Mouse (Mus musculus) brown adipose tissue, adult 24 weeks (tissue): ENCODE results near the gene Smpdl3a. TPM values are rescaled to one million over a fixed set of nuclear protein-coding genes. Genes with fewer than 3 reads are reported as not detected.

Experiments
- H3K27ac ChIP-seq: fragments of 200-500 bp; replicated peaks from 2 replicates; pipeline ENCODE4 v1.5.1; 2012; ENCODE audit warnings: low read depth, mild to moderate bottlenecking, low read length
- H3K4me1 ChIP-seq: fragments of 200-500 bp; 2 replicates; pipeline ENCODE4 v1.6.1; 2012; ENCODE audit warnings: low read length, mixed read lengths; ENCODE audit not compliant: control insufficient read depth, insufficient read depth, insufficient read length
- H3K4me3 ChIP-seq: fragments of 200-500 bp; 2 replicates; pipeline ENCODE4 v1.5.1; 2012; ENCODE audit warnings: low read depth, mild to moderate bottlenecking, low read length, moderate library complexity; ENCODE audit not compliant: insufficient read depth
- polyA plus RNA-seq: library from polyadenylated mRNA; stranded (reverse); fragments of >200 nt; gene quantifications from 2 replicates; pipeline ENCODE4 v1.2.4, GENCODE M21; 2012; ENCODE audit not compliant: missing spikeins, insufficient read depth, insufficient read length

Gene Smpdl3a
- 112 and 154 TPM in 2 replicates for polyA plus RNA-seq

DNA sequence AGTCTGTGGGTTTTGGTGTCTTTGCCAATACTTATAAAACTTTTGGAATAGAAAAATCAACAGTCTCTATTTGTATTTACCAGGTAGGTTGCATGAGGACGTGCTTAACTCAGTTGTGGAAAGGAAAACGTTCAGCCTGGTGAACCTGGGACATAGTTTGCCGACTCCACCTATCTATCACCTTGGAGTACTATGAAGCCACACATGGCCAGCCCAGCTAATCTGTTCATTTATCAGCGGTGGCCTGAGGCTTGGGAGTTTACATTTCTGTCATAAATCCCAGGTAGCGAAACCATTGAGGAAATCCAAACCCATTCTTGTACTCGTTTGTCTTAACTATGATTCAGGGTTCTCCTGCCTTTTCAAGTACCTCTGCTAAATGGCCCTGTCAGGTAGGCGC lies at the start of gene Smpdl3a:
Smpdl3a (plus strand) TSS at position 318 of the 400 bp plus-strand sequence.
- Histone ChIP-seq H3K4me1 (no peaks in the 10 kb centered on the region), H3K27ac (peak within 1 kb of the TSS; percentile 86)

DNA sequence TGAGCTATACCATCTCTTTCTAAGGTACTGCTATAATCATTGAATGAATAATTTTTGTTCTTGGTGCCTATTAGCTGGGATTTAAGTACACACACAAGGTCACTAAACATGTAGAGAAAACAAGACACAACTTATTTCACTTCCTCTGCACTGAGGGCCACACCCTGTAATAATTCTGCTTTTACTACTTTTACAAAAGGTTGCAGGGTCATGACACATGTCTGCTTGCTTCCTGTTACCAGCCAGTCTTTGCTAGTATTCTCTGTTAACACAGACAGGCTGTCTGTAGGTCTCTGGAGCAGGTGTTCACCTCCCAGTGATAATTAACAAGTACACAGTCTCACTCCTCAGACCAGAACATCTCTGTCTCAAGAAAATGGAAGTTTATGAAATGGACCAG lies 48.7 kb upstream of the Smpdl3a start:
- Histone ChIP-seq H3K4me3 (no peak overlapping the region), H3K27ac (no peak overlapping the region), H3K4me1 (no peaks in the 10 kb centered on the region)

More for the DNA sequence above, at the start of gene Smpdl3a:
- peak within 1 kb of the TSS; percentile 95 for H3K4me3 ChIP-seq

DNA sequence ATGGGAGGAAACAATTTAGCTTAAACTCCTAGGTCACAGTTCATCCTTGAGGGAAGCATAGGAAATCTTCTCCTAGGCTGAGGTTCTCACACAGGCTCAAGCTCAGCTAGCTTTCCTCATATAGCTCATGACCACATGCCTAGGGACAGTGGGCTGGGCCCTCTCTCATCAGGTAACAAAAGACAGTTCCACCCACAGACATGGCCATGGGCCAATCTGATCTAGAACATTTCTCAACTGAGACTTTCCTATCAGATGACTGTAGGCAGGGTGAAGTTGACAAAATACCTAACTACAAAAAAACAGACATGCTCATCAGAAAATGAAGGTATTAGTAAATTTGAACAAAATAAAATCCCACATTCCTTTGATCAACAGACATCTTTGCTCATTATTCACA lies 47.0 kb upstream of the Smpdl3a start:
- no peak overlapping the region for H3K4me3 ChIP-seq
- H3K4me1 ChIP-seq: no peaks in the 10 kb centered on the region
- H3K27ac ChIP-seq: no peak overlapping the region

DNA sequence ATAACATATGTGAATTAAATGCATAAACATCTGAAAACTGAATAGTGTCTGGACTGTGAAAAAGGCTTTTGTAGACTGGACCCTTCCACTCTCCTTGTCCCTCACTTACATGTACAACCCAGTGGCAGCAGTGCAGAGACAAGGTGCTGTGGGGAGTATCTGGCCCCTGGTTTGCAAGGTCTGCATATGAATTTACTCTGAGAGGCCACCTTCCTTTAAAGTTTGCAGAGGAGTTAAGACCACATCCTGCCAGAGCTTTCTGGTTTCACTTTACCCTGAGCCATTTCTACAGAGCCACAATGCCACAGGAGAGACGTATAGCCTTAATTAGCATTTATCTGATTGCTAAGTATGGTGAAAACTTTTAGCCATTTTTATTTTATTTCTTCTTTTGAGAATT lies 40.8 kb upstream of the Smpdl3a start:
- no peak overlapping the region for H3K4me3 ChIP-seq
- no peak overlapping the region for H3K27ac ChIP-seq
- no peaks in the 10 kb centered on the region for H3K4me1 ChIP-seq

DNA sequence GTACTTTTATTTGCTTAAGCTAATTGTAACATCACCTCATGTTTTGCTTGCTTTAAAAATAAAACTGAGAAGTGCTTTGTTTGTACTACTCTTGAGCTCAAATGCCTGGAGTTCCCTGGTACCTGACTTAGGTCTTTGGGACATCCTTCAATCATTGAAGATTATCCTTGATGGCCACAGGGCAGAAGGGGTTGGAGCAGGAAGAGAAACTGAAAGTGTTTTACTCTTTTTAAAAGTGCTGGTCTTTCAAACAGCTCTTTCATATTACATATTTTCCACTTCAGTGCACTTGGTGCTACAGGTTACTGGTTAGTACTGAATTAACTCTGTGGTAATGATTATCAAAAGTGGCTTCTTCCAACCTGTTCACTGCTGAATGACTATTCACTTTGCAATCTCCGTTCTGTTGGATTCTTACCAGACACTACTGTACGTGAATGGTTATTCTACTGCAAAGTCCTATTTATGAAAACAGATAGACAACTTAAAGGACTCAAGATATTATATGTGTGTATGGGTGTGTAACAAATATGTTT lies 38.9 kb upstream of the Smpdl3a start:
- H3K4me1 ChIP-seq: no peaks in the 10 kb centered on the region
- no peak overlapping the region for H3K4me3 ChIP-seq
- H3K27ac ChIP-seq: no peak overlapping the region

DNA sequence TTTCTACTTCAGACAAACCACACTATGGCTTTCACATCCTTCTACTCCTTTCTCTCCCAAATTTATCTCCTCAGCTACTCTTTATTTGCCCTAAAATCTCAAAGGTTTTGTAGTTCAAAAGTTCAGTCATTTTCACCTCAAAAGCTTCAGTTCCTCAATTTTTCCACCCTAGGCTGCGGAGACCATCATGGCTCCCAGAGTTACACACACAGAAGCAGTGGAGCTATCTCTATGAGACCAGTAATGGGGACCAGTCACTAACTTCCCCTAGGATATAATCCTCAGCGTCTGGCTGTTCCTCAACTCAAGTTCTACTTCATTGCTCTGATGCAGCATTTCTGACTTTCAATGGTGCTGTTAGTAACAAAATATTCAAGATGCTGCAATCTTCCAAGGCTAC lies 35.1 kb upstream of the Smpdl3a start:
- no peaks in the 10 kb centered on the region for H3K4me1 ChIP-seq
- H3K27ac ChIP-seq: no peak overlapping the region
- H3K4me3 ChIP-seq: no peak overlapping the region

DNA sequence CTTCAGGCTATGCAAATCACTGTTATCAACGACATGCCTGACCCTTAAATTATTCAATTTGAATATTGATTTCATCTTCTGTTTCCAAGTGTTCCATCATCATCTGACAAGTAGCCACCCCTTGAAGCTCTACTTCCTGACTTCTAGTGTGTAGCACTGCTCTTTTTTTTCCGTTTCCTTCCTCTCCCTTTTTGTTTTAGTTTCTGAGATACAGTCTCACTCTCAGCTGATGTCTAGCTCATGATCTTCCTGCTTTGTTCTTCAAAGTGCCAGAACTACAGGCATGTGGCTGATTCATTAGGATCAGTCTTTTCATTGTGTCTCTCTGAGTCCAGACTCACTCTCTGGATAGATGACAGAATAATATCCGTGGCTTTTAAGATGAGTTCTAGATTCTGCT lies 33.4 kb upstream of the Smpdl3a start:
- Histone ChIP-seq H3K4me3 (no peak overlapping the region), H3K27ac (no peak overlapping the region), H3K4me1 (no peaks in the 10 kb centered on the region)

DNA sequence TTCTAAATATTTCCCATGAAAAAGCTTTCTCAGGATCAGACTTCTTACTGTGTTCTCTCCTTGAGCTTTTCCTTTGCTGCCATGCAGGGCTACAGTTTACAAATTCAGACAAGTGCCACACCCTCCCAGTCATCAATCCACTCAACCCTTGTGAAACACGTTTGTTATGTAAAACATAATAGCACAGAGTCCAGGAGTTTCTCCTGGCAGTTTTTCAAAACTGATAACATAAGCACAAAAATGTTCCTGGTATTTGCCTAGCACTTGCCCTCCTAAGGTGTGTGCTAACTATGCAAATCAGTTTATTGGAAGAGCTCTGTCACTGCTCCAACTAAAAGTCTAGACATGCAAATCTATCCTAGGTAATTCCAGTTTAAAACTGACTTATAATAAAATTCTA lies 31.1 kb upstream of the Smpdl3a start:
- no peak overlapping the region for H3K27ac ChIP-seq

DNA sequence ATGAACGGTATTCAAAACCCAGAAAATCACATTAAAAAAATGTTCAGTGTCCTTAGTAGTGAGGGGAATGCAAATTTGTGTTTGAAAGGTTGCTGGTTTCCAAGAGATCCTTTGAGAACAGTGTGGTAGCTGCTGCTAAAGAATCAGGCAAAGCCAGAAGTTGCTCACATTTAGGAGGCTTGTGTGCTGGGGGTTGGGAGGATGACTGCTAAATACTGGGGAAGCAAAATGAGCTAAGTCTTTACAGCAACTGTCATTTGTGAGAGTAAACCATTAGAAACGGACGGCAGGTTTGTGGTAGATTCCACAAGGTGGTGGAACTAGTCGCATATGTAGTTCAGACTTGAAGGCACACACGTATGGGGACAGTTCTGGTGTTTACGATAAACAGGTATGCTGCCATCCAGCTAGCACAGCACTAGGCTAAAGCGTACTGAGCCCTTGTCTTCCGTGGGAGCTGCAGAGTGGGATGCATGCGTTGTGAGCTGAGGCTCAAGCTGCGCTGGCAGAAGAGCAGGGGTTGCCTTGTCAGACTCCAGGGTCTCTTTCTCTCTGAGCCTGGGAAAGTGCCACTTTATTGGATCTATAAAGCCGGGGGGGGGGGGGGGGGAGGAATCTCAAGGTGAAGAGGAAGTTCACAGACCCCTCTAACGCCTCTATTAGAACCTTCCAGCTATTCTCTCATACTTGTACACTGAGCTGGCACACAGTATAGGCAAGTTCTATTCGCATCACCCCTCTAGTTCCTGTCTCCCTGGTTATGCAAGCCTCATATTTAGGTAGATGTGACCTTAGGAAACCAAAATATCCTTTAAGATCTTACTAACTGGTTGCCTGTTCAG lies 10.6 kb upstream of the Smpdl3a start:
- no peak overlapping the region for H3K27ac ChIP-seq
- no peaks in the 10 kb centered on the region for H3K4me1 ChIP-seq
- H3K4me3 ChIP-seq: no peak overlapping the region

More for the DNA sequence above, 31.1 kb upstream of the Smpdl3a start:
- H3K4me1 ChIP-seq: no peaks in the 10 kb centered on the region
- H3K4me3 ChIP-seq: no peak overlapping the region

DNA sequence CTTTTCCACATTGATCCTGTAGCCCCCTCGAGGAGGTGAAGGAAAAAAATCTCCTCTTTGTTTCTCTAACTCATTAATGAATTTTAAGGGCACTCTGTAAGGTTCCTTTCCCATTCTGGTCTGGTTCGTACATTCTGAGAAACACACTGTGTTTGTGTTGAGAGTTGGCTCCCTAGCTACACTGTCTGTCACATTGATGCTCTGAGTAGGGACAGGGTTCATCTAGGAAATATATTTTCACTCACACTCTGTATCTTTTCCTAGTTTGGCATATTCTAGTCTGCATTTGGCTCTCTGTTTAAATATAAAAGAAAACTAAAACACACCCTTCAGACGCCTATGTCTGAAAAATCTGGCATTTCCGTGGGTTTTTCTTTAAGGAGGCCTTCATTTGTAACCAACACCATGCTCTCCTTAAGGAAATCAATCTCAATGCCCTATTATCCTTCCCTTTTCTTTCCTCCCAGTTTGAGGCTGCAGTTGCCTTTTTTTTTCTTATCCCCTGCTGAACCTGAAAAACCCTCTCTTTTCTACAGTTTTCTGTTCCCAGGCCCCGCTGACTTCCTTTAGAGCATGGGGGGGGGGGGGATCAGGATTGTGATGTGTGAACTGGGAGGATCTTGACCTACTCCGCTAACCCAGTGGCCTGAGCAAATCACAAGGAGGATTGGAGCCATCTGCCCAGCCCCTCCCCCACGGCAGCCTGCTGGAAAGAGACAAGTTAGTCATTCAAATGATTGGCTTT lies 9.8 kb upstream of the Smpdl3a start:
- H3K27ac ChIP-seq: no peak overlapping the region
- no peaks in the 10 kb centered on the region for H3K4me1 ChIP-seq
- no peak overlapping the region for H3K4me3 ChIP-seq

DNA sequence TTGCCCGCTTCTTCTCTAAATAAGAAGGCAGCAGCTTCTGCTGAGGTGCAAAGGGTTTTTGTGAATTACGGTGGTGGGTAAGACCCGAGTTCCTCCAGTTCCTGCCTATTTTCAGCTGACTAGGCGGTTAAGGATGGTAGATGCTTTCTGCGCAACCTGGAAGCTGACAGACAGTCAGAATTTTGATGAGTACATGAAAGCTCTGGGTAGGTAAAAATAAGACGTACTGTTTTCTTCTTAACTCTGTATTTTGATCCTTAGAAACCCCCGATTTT lies 9.3 kb upstream of the Smpdl3a start, which contains the start of gene Fabp7:
Fabp7 (plus strand) TSS at position 6 of the 275 bp plus-strand sequence.
- no peak within 1 kb of the TSS for H3K4me3 ChIP-seq
- no peaks in the 10 kb centered on the region for H3K4me1 ChIP-seq
- H3K27ac ChIP-seq: no peak within 1 kb of the TSS

DNA sequence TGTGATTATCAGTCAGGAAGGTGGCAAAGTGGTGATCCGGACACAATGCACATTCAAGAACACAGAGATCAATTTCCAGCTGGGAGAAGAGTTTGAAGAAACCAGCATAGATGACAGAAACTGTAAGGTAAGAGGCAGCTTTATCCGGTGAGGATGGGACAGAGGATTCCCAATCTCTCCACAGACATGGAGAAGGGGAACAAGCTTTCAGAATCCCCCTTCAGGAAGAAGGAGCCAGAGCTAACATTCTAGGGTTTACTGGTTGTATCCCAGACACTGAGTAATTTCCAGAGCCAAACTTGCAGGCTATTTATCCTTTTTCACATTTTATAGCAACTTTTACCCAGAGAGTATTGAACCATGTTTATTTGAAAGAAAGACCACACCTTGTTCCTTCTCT lies 8.6 kb upstream of the Smpdl3a start:
- Histone ChIP-seq H3K27ac (no peak overlapping the region), H3K4me1 (no peaks in the 10 kb centered on the region), H3K4me3 (no peak overlapping the region)

DNA sequence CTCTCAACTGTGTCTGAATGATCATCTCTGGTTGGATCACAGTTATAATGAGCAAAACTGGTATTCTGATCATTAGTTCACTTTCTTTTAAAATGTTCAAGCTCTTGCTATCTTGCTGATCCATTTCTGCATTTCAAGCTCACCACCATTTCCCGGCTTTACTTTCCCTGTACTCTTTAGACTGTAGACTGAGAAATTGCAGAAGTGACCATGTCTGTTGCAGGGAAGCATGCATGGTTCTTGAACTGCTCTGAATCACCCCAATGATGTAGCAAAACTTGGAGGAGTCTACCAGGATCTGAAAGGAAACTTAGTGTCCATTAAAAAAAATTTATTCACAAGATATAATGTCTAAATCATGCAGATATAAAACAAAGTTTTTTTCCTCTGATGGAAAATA lies 1.2 kb upstream of the Smpdl3a start:
- H3K4me1 ChIP-seq: no peaks in the 10 kb centered on the region
- no peak overlapping the region for H3K27ac ChIP-seq
- no peak overlapping the region for H3K4me3 ChIP-seq

DNA sequence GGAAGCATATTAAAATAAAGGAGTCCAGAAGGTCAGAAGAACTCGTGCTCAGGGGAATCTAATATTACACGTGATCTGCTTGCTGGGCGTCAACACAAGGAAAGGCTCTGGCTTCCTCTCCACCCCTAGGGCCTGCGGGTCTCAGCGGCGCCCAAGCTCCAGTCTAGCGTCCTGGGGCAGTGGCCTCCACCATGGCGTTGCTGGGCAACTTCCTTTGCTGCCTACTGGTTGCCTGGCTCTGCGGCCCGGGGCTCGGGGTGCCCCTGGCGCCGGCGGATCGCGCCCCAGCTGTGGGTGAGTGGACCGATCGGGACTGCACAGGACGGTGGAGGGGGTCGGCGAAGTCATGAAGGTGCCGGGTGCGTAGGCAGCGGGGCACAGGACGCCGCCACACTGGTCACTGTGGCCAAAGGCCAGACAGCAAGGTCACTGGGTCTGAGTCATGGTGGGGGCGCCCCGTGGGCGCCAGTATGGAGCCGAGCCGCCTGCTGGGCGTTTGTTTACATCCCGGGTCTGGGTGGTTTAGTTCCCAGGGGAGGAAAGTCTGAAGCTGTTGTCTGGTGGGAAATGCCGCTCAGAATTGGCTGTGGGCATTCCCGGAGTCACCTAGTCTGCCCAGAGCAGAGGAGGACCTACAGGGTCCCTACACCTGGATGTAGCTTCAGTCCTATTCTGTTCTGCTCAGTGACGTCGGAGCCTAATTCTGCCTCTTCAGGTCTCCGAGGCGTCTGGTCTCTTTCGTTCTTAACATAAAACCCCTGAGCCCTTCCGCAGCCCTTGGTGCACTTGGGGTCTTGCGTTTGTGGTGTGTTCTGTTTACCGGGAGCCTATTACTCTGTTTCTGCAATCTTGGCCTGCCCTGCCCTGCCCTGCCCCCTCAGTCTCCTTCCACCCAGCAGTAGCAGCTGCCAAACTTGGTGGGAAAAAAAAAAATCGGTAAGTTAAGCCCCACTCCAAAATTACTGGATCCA lies 641 bp downstream of the Smpdl3a start:
- Histone ChIP-seq H3K4me3 (peak overlapping the region; percentile 95), H3K4me1 (no peaks in the 10 kb centered on the region), H3K27ac (peak overlapping the region; percentile 86)

DNA sequence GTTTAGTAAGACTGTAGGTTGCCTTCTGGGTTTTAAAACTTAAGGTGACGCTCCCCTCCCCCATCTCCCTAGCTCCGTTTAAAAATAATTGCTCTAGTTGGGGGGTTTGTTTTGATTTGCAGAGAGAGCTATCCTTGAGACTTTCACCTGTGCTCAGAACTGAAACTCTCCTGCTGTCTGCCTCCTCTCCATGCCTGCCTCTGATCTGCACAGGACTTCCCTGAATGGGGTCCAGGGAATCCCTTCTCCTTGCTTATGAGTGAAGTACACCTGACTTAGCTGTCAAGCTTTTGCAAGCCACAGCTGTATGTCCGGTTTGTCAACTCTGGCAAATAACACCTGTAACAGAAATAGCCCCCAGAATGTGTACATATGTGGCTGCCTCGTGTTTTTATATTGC lies 1.4 kb downstream of the Smpdl3a start:
- no peaks in the 10 kb centered on the region for H3K4me1 ChIP-seq
- H3K4me3 ChIP-seq: peak overlapping the region; percentile 95
- 0 out of 2 replicates have a peak overlapping the region, but pooled peaks have one; percentile 23 for H3K27ac ChIP-seq
